Mouse (Mus musculus): ENCODE data around the gene Dnaaf2. TPM values are rescaled to one million over a fixed set of nuclear protein-coding genes. Genes with fewer than 3 reads are reported as not detected.

Dnaaf2 gene
- total RNA-seq, 1 experiment from 2014 or later: 3.4 TPM

Other genes starting within 250 kb of the Dnaaf2 start
- gene Rps29, start 39.2 kb downstream of the Dnaaf2 start, total RNA-seq (2017): 1,859 to 3,089 TPM (median 2,901 TPM) in 3 replicates
- not detected in 3 replicates for gene Lrr1, start 29.6 kb downstream of the Dnaaf2 start, total RNA-seq (2017)
- 578 to 776 TPM (median 649 TPM) in 3 replicates for gene Rpl36al, start 14.3 kb downstream of the Dnaaf2 start, total RNA-seq (2017)
- gene Mgat2, start 14.3 kb downstream of the Dnaaf2 start, total RNA-seq (2017): 70.5 to 79.5 TPM (median 70.6 TPM) in 3 replicates
- 9.2 to 15.1 TPM (median 9.6 TPM) in 3 replicates for gene Gm49383, start 1.3 kb downstream of the Dnaaf2 start, total RNA-seq (2017)
- 2.1 to 14.9 TPM (median 6.3 TPM) in 3 replicates for gene Gm49384, start 5.8 kb upstream of the Dnaaf2 start, total RNA-seq (2017)
- gene Pole2, start 29.8 kb upstream of the Dnaaf2 start, total RNA-seq (2017): 8.3 to 9.7 TPM (median 9.3 TPM) in 3 replicates
- 6.5 to 8.6 TPM (median 6.7 TPM) in 3 replicates for gene Klhdc1, start 42.7 kb upstream of the Dnaaf2 start, total RNA-seq (2017)
- gene Klhdc2, start 98.3 kb upstream of the Dnaaf2 start, total RNA-seq (2017): 47.6 to 59.0 TPM (median 53.0 TPM) in 3 replicates
- gene Nemf, start 158.7 kb upstream of the Dnaaf2 start, total RNA-seq (2017): 89.6 to 137 TPM (median 117 TPM) in 3 replicates
- gene Arf6, start 173.7 kb upstream of the Dnaaf2 start, total RNA-seq (2017): 213 to 230 TPM (median 223 TPM) in 3 replicates
- not detected in 3 replicates for gene Gm9887, start 174.0 kb upstream of the Dnaaf2 start, total RNA-seq (2017)

All from monocyte, adult 5-6 weeks (primary cell).